Mouse (Mus musculus) hindbrain, postnatal 0 days (tissue): Measurements from ENCODE around the gene Nle1. TPM values are rescaled to one million over a fixed set of nuclear protein-coding genes. Genes with fewer than 3 reads are reported as not detected.

Source experiments
- ATAC-seq: fragments of 200-750 bp; cut with Nextera tagmentation; 2 replicates; pipeline ENCODE4 v1.8.0; 2017; ENCODE audit warnings: mild to moderate bottlenecking, moderate TSS enrichment, moderate library complexity
- DNase-seq: peaks from one replicate; pipeline ENCODE4 v3.0.0-alpha.2; 2015; ENCODE audit warnings: low spot score
- H3K27ac ChIP-seq: fragments of 300-500 bp; sonication (generic); 2 replicates; pipeline ENCODE4 v1.5.1; 2014; ENCODE audit warnings: mild to moderate bottlenecking
- H3K27me3 ChIP-seq: fragments of 300-500 bp; sonication (generic); 2 replicates; pipeline ENCODE4 v1.6.1; 2014; ENCODE audit warnings: low read length, mixed read lengths; ENCODE audit not compliant: insufficient read depth
- H3K36me3 ChIP-seq: fragments of 300-500 bp; sonication (generic); 2 replicates; pipeline ENCODE4 v1.6.1; 2014; ENCODE audit warnings: low read length, mixed read lengths; ENCODE audit not compliant: insufficient read depth
- H3K4me1 ChIP-seq: fragments of 300-500 bp; sonication (generic); 2 replicates; pipeline ENCODE4 v1.6.1; 2014; ENCODE audit warnings: antibody characterized with exemption, low read length, mixed read lengths; ENCODE audit not compliant: insufficient read depth
- H3K4me2 ChIP-seq: fragments of 300-500 bp; sonication (generic); 2 replicates; pipeline ENCODE4 v1.6.1; 2014; ENCODE audit warnings: low read depth, mild to moderate bottlenecking, low read length, moderate library complexity, mixed read lengths
- H3K4me3 ChIP-seq: fragments of 300-500 bp; sonication (generic); 2 replicates; pipeline ENCODE4 v1.5.1; 2014; ENCODE audit warnings: low read length
- H3K9ac ChIP-seq: fragments of 300-500 bp; sonication (generic); replicated peaks from 2 replicates; pipeline ENCODE4 v1.6.1; 2014; ENCODE audit warnings: mild to moderate bottlenecking, low read length, moderate library complexity, mixed read lengths
- H3K9me3 ChIP-seq: fragments of 300-500 bp; sonication (generic); 2 replicates; pipeline ENCODE4 v1.6.1; 2016; ENCODE audit warnings: low read length, mixed read lengths
- CTCF ChIP-seq: IDR thresholded peaks from 2 replicates; pipeline ENCODE4 v1.5.1; 2016; ENCODE audit warnings: antibody characterized with exemption, control low read depth, low read depth
- WGBS: fragments of 180-500 bp; shearing (Covaris S2); extraction: QIAGEN DNeasy Blood & Tissue Kit; methylation state at CpG from one replicate; pipeline ENCODE4 v1.1.7; 2014; 5-methylcytosine and 5-hydroxymethylcytosine counted together
- polyA plus RNA-seq: library from polyadenylated mRNA; unstranded; fragments of >200 nt; fragmentation: Nextera tagmentation; extraction: Ambion mirVana; gene quantifications from 2 replicates; pipeline ENCODE4 v1.2.1, GENCODE M21; 2015
- total RNA-seq: library from RNA; depleted of rRNA; stranded (reverse); fragments of >200 nt; gene quantifications from 2 replicates; pipeline ENCODE4 v1.2.3, GENCODE M21; 2014; rRNA removed

Nle1 gene
- total and polyA plus RNA-seq, 2 experiments from 2014 or later = 27.2 to 34.2 TPM

GRCm38 (mm10) chr11:82852540-82852939, 55.7 kb downstream of the Nle1 start:
- H3K27me3 ChIP-seq = no peaks in the 10 kb centered on the region
- H3K36me3 ChIP-seq = no peaks in the 10 kb centered on the region
- no peaks in the 10 kb centered on the region for H3K4me1 ChIP-seq
- H3K9me3 ChIP-seq = no peaks in the 10 kb centered on the region
- WGBS = 87% methylated on average over 10 of the region's 10 CpGs
- no peak overlapping the region for H3K9ac ChIP-seq
- H3K27ac ChIP-seq = no peak overlapping the region
- ATAC-seq = no peak
- no peak overlapping the region for H3K4me2 ChIP-seq
- H3K4me3 ChIP-seq = no peak overlapping the region
- DNase-seq = no peak
- TF ChIP-seq CTCF = no peak

GRCm38 (mm10) chr11:82852115-82852514, 56.1 kb downstream of the Nle1 start:
- no peaks in the 10 kb centered on the region for H3K27me3 ChIP-seq
- no peak for ATAC-seq

More at GRCm38 (mm10) chr11:82852115-82852514, 56.1 kb downstream of the Nle1 start:
- 87% methylated on average over 11 of the region's 11 CpGs for WGBS
- TF ChIP-seq CTCF = no peak
- Histone ChIP-seq H3K4me2 (no peak overlapping the region), H3K4me3 (no peak overlapping the region), H3K36me3 (no peaks in the 10 kb centered on the region), H3K4me1 (no peaks in the 10 kb centered on the region), H3K27ac (no peak overlapping the region), H3K9me3 (no peaks in the 10 kb centered on the region), H3K9ac (no peak overlapping the region)
- no peak for DNase-seq

Other genes starting within 250 kb of the Nle1 start
- 0.31 TPM in 1 of 2 replicates, not detected in the other for gene Cct6b, start 144.1 kb downstream of the Nle1 start, total RNA-seq
- gene Cct6b, start 144.1 kb downstream of the Nle1 start, polyA plus RNA-seq = 0.34 and 0.39 TPM in 2 replicates
- gene Zfp830, start 144.1 kb downstream of the Nle1 start, total RNA-seq = 7.9 and 14.5 TPM in 2 replicates
- gene Zfp830, start 144.1 kb downstream of the Nle1 start, polyA plus RNA-seq = 17.4 and 18.6 TPM in 2 replicates
- gene Lig3, start 127.3 kb downstream of the Nle1 start, total RNA-seq = 45.3 and 51.5 TPM in 2 replicates
- gene Lig3, start 127.3 kb downstream of the Nle1 start, polyA plus RNA-seq = 15.6 and 16.2 TPM in 2 replicates
- gene Rffl, start 37.2 kb downstream of the Nle1 start, total RNA-seq = 4.9 and 6.1 TPM in 2 replicates
- gene Rffl, start 37.2 kb downstream of the Nle1 start, polyA plus RNA-seq = 2.5 and 3.2 TPM in 2 replicates
- gene Rad51d, start 17.8 kb downstream of the Nle1 start, total RNA-seq = 8.9 and 11.4 TPM in 2 replicates
- 9.7 TPM in 2 replicates for gene Rad51d, start 17.8 kb downstream of the Nle1 start, polyA plus RNA-seq
- gene Fndc8, start 16.3 kb downstream of the Nle1 start, total RNA-seq = not detected in 2 replicates
- gene Fndc8, start 16.3 kb downstream of the Nle1 start, polyA plus RNA-seq = 0.13 TPM in 1 of 2 replicates, not detected in the other
- gene Unc45b, start 2.1 kb upstream of the Nle1 start, total RNA-seq = 0.42 and 4.5 TPM in 2 replicates
- 2.4 and 3.4 TPM in 2 replicates for gene Unc45b, start 2.1 kb upstream of the Nle1 start, polyA plus RNA-seq
- 1.8 and 2.2 TPM in 2 replicates for gene Slfn5, start 42.9 kb upstream of the Nle1 start, total RNA-seq
- 2.1 and 2.4 TPM in 2 replicates for gene Slfn5, start 42.9 kb upstream of the Nle1 start, polyA plus RNA-seq
- gene Slfn9, start 83.4 kb upstream of the Nle1 start, total RNA-seq = 1.5 and 3.2 TPM in 2 replicates
- 2.2 and 2.4 TPM in 2 replicates for gene Slfn9, start 83.4 kb upstream of the Nle1 start, polyA plus RNA-seq
- gene Slfn8, start 112.4 kb upstream of the Nle1 start, total RNA-seq = 0.42 and 0.83 TPM in 2 replicates
- 0.21 and 0.25 TPM in 2 replicates for gene Slfn8, start 112.4 kb upstream of the Nle1 start, polyA plus RNA-seq
- 0.36 and 1.7 TPM in 2 replicates for gene Slfn2, start 156.7 kb upstream of the Nle1 start, total RNA-seq
- 1.6 and 2.0 TPM in 2 replicates for gene Slfn2, start 156.7 kb upstream of the Nle1 start, polyA plus RNA-seq
- not detected in 2 replicates for gene Slfn1, start 208.4 kb upstream of the Nle1 start, total RNA-seq
- gene Slfn1, start 208.4 kb upstream of the Nle1 start, polyA plus RNA-seq = 0.08 and 0.09 TPM in 2 replicates